Mouse (Mus musculus): Measurements from ENCODE around the gene Fam3a. TPM values are rescaled to one million over a fixed set of nuclear protein-coding genes. Genes with fewer than 3 reads are reported as not detected.
"Not testable (repeated sequence)": the region's sequence is repeated elsewhere in the genome, so short reads cannot be mapped to it uniquely, and the experiment has no call there.

Fam3a gene
- total and polyA plus RNA-seq, 3 experiments, result 7.7 to 12.5 (median 8.3) TPM

GRCm38 (mm10) chrX:74357069-74357468 lies 36.0 kb downstream of the Fam3a start:
- H3K36me3 ChIP-seq (replicated peaks in 1 of 2; ENCODE audit: control insufficient read depth in 1 of 2, insufficient read depth in 1 of 2, low read length in 1 of 2); H3K4me3 ChIP-seq (replicated peaks in 1 of 3; ENCODE audit: low read depth in 2 of 3, low read length in 2 of 3, poor library complexity in 1 of 3); H3K9me3 ChIP-seq (replicated peaks; ENCODE audit: low read length); H3K79me2 ChIP-seq (replicated peaks; ENCODE audit: control insufficient read depth, extremely low read depth, insufficient read depth, poor library complexity, severe bottlenecking); H3K27me3 ChIP-seq (replicated peaks); dilution Hi-C loops (cut with MboI; ENCODE audit: extremely low pct_ligation_motif_present, extremely low pct_unique_long_range_greater_than_20kb, low sequenced_read_pairs); H3K27ac ChIP-seq (ENCODE audit: insufficient read depth, low read depth); DNase-seq (ENCODE audit: extremely low read depth); H3K4me2 ChIP-seq (ENCODE audit: insufficient read depth, low read depth, poor library complexity, severe bottlenecking); H3K4me1 ChIP-seq (ENCODE audit: control insufficient read depth in 1 of 2, insufficient read depth in 2 of 2); in situ Hi-C loops (cut with MboI; ENCODE audit: low pct_ligation_motif_present, low pct_unique_long_range_greater_than_20kb, low sequenced_read_pairs); H3K9ac ChIP-seq (ENCODE audit: insufficient read depth, low read depth): not testable (repeated sequence)
- TF ChIP-seq TBP (conservative IDR thresholded peaks at IDR 0.05; ENCODE audit: low read depth, low read length), result 0 out of 2 replicates have a peak, but pooled peaks have one; percentile 53

- Histone ChIP-seq H3K36me3 (replicated peaks in 1 of 2; ENCODE audit: control insufficient read depth in 1 of 2, insufficient read depth in 1 of 2, low read length in 1 of 2) (no peaks in the 10 kb centered on the region), H3K4me1 (ENCODE audit: control insufficient read depth in 1 of 2, insufficient read depth in 2 of 2) (no peaks in the 10 kb centered on the region), H3K79me2 (replicated peaks; ENCODE audit: control insufficient read depth, extremely low read depth, insufficient read depth, poor library complexity, severe bottlenecking) (0 out of 2 replicates have a peak, but pooled peaks cover 4% of the 10 kb centered on the region), H3K9me3 (replicated peaks; ENCODE audit: low read length) (no peaks in the 10 kb centered on the region), H3K27ac (ENCODE audit: insufficient read depth, low read depth) (0 out of 2 replicates have a peak within 1 kb of the TSS, but pooled peaks have one; percentile 27), H3K9ac (ENCODE audit: insufficient read depth, low read depth) (peak within 1 kb of the TSS; percentile 79), H3K4me2 (ENCODE audit: insufficient read depth, low read depth, poor library complexity, severe bottlenecking) (peak within 1 kb of the TSS; percentile 44), H3K27me3 (replicated peaks) (no peaks in the 10 kb centered on the region), H3K4me3 (replicated peaks in 1 of 3; ENCODE audit: low read depth in 2 of 3, low read length in 2 of 3, poor library complexity in 1 of 3) (peak within 1 kb of the TSS; percentile 61 to 88 (median 68))
- peak; percentile 75 for DNase-seq (ENCODE audit: extremely low read depth)
- dilution Hi-C loops (cut with MboI; ENCODE audit: extremely low pct_ligation_motif_present, extremely low pct_unique_long_range_greater_than_20kb, low sequenced_read_pairs) (no loop called here), in situ Hi-C loops (cut with MboI; ENCODE audit: low pct_ligation_motif_present, low pct_unique_long_range_greater_than_20kb, low sequenced_read_pairs) (no loop called here)
- TF ChIP-seq NRF1 (IDR thresholded peaks at IDR 0.05; ENCODE audit: low read depth, low read length), result peak; percentile 77
- no peak for TF ChIP-seq RAD21 (IDR thresholded peaks at IDR 0.05; ENCODE audit: low read depth, low read length)
- no peak for TF ChIP-seq GABPA (IDR thresholded peaks at IDR 0.05; ENCODE audit: insufficient replicate concordance, low read depth, low read length)
- TF ChIP-seq HCFC1 (IDR thresholded peaks at IDR 0.05; ENCODE audit: low read depth, low read length), result peak; percentile 51
- peak; percentile 71 for TF ChIP-seq POLR2A (IDR thresholded peaks at IDR 0.05; ENCODE audit: low read depth, low read length)
- TF ChIP-seq EP300 (IDR thresholded peaks at IDR 0.05; ENCODE audit: low read length), result no peak
- peak; percentile 56; the same call in 1 of the 2 replicates for TF ChIP-seq MAZ (IDR thresholded peaks at IDR 0.05; ENCODE audit: low read depth, low read length)
- TF ChIP-seq NELFE (IDR thresholded peaks at IDR 0.05; ENCODE audit: low read depth, low read length), result peak; percentile 71
- TF ChIP-seq TCF12 (IDR thresholded peaks at IDR 0.05; ENCODE audit: low read depth, low read length), result peak; percentile 62
- TF ChIP-seq ZMIZ1 (IDR thresholded peaks at IDR 0.05; ENCODE audit: low read depth, low read length), result 0 out of 2 replicates have a peak, but pooled peaks have one; percentile 44
- TF ChIP-seq CTCF (conservative IDR thresholded peaks at IDR 0.05 in 1 of 2, IDR thresholded peaks at IDR 0.05 in 1 of 2; ENCODE audit: low read depth in 2 of 2, low read length in 2 of 2), result no peak
- TF ChIP-seq KAT2A (IDR thresholded peaks at IDR 0.05; ENCODE audit: insufficient replicate concordance, low read length), result 0 out of 2 replicates have a peak, but pooled peaks have one; percentile 17
- 0 out of 2 replicates have a peak, but pooled peaks have one; percentile 34 for TF ChIP-seq SIN3A (IDR thresholded peaks at IDR 0.05; ENCODE audit: low read length)
- TF ChIP-seq ELF1 (IDR thresholded peaks at IDR 0.05; ENCODE audit: low read depth, low read length), result peak; percentile 41; the same call in 1 of the 2 replicates
Observed at GRCm38 (mm10) chrX:74353467-74353770, 39.7 kb downstream of the Fam3a start, which contains the start of gene Lage3. Gene Lage3, minus strand, starts transcription at chrX:74353618.

All from CH12.LX (cell line).